Mouse (Mus musculus) adrenal gland, postnatal 10 days (tissue): ENCODE data around the gene Tssk1. TPM values are rescaled to one million over a fixed set of nuclear protein-coding genes. Genes with fewer than 3 reads are reported as not detected.
A peak's percentile ranks its signal among the peaks of the same experiment; 100 is the strongest.

Experiments used
- DNase-seq: peaks from one replicate; pipeline ENCODE4 v3.0.0; 2021; ENCODE audit warnings: mixed read lengths
- total RNA-seq, 2 experiments: library from RNA; stranded (reverse); gene quantifications; 2 replicates each; pipeline ENCODE4 v1.2.3; 2021

The Tssk1 gene
- total RNA-seq, 2 experiments from 2014 or later = 0.06 TPM; not detected in 1

- no peak for DNase-seq
Observed at GRCm38 (mm10) chr16:17898462-17898861, 4.4 kb downstream of the Tssk1 start, which contains the start of the genes Dgcr2 and Tssk2. Gene Dgcr2, minus strand, starts transcription at chr16:17898562. Gene Tssk2, plus strand, starts transcription at chr16:17898637.

GRCm38 (mm10) chr16:17911052-17911595 is 17.1 kb downstream of the Tssk1 start, which contains the start of gene Ess2:
Gene Ess2, minus strand, starts transcription at chr16:17911348.
- DNase-seq = peak; percentile 90

DNA sequence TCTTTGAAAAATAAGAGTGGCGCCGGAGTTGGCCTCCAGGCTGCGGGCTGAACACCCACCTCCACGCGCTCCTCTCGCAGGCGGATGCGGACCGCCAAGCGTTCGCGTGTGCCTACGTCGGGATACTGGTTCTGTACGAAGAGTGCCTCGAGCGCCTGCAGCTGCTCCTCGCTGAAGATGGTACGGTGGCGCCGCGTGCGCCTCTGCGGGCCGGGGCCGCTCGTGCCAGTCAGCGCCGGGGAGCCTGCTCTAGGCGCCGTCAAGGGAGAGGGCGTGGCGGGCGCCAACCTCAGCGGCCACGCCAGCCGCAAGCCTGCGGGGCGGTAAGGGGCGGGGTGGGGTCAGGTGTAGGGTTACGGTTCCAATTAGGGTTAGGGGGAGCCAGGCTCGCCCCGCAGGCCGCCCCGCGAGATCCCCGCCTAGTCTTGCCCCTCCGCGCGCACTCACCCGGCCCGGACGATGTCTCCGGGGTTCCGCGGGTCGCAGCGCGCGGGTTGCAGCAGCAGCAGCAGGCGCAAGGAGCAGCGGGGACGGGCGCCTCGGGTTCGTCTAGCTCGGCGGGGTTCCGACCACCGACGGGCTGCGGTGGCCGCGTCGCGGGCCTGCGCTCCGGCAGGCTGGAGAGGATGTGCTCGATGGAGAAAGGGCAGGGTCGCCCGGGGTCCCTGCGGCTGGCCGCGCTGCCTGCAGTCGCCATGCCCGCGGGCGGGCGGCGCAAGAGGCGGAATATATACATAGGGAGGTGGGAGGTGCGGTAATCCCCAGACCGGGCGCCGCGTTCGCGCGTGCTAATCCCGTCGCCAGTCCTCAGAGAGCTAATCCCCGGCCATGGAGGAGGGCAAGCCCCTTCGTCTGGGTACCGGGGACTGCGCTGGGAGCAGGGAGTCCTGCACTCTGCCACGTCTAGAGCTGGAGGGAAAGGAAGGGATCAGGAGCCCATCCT is 20.6 kb downstream of the Tssk1 start, which contains the start of gene Gsc2:
Gene Gsc2, minus strand, starts transcription at position 753 of the 943 bp plus-strand sequence.
- DNase-seq = peak; percentile 44

- no peak for DNase-seq
Observed at GRCm38 (mm10) chr16:17920586-17920985, 26.6 kb downstream of the Tssk1 start.

GRCm38 (mm10) chr16:17921325-17922162 is 27.5 kb downstream of the Tssk1 start:
- peak; percentile 97 for DNase-seq

GRCm38 (mm10) chr16:17922163-17922538 is 28.1 kb downstream of the Tssk1 start:
- DNase-seq = no peak

GRCm38 (mm10) chr16:17927351-17928082 is 33.5 kb downstream of the Tssk1 start:
- DNase-seq = peak; percentile 70

DNA sequence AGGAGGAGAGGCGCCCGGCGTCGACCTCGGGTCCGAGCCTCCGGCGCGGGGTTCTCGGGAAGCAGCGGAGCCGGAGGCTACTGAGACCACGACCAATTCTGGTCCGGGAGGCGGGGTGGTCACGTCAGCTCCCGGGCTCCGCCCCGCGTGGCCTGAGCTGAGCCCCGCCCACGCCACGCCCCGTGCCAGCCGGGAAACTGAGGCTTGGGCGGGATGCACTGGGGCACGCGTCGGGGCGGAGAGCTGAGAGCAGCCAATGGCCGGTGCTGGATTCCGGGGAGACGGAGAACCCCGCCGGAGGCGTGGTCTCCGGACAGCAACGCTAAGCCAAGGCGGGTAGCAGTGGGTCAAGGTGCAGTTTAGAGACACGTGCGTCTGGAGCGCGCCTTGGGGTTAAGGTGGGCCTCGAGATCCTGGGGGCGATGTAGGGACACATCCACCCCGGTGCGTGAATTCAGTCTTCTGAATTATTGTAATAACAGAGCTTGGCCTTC is 34.1 kb downstream of the Tssk1 start, which contains the start of gene Slc25a1:
Gene Slc25a1, minus strand, starts transcription at position 133 of the 494 bp plus-strand sequence.
- peak; percentile 89 for DNase-seq

DNA sequence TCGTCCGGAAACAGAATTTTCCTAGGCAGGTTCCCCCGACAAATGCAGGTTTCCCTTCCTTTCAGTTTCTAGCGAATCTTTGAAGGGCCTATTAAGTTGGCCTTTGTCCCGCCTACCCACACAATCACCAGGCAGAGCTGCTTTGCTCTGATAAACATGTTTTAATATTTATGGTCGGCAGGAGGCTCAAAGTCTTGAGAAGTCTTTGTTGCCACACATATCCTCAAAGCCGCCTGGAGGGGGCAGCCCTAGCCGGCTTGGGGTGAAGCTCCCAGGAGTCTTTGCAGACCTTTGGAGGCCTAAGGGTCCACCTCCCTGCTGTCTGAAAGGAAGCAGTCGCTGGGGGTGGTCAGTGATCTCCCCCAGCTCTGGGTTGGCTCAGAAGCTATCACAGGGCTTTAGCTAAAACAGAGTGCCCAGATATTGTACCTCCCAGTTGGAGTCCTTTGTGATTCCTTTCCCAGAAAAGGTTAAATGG is 34.6 kb downstream of the Tssk1 start:
- DNase-seq = peak; percentile 82

GRCm38 (mm10) chr16:17929211-17929610 is 35.2 kb downstream of the Tssk1 start:
- DNase-seq = no peak

DNA sequence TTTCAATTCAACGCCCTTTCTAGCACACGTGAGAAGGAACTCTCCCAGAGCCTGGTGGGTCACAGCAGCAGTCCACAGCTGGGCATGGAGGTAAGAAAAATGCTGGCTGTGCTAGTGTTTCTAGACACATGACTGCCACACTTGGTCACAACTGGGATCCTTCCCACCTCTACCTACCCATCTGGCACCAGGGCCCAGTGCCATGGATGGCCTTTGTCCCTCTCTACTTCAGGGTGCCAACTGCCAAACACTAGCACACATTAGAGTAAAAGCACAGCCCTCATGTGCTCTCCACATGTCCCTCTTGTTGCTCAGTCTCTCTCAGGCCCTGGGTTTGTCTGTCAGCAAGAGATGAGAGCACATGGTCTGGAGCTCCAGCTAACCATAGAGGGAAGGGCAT is 35.6 kb downstream of the Tssk1 start:
- DNase-seq = no peak

DNA sequence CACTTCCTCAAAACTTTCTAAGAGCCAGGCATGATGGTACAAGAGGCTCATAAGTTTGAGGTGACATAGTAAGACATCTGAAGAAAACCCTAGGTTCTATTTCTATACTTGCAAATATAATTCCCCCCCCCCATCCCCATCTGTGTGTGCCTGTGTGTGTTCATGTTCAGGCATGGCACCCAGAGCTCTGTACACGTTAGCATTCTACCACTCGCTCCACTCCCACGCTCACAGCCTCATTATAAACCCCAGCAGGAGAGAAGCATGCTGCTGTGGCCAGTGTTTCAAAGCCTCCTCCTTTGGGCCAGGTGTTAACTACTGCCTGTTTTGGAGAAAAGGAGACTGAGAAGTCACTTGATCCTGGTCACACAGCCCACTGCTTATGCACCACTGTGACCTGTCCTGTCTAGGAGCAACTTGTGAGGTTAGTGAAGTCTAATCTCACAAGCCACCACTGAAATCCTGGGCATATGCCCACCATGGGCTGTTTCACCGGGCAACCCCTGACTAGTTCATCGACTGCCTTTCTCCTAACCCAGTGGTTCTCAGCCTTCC is 38.0 kb downstream of the Tssk1 start:
- DNase-seq = no peak

DNA sequence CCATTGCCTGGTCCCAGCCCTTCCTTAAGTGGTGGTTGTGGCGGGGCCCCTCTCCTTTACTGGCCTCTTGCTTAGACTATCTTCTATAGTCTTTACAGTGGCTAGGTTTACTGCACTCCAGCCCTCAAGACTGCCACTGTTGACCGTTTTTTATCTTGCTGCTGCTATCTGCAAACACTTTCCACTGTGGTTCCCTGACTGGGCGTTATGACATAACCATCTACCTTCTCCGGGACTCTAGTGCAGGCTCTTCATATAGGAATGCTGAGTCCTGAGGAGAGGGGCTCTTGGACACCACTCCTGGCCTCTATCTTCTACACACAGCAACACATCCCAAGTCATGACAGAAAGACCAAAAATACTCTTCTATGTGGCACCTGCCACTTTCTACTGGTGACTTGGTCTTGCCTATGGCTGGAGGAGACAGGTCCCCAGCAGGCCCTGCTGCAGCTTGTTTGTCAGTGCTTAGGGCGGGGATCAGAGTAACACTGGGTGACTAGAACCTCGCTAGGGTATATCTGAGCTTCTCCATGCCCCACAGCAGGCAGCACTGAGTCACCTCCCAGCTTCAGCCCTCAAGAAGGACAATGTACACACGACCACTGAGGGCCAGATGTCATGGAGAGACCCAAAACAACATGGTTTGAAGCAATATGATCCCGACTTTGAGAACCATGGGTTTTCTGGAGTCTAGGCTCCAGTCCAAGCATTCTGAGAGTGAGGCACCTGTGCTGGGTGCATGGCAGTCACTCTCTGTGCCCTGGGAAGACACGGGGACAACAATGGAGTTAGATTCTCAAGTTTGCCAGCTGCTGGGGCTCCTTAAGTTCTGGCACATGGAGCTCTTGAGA is 39.8 kb downstream of the Tssk1 start:
- DNase-seq = no peak

GRCm38 (mm10) chr16:17934445-17934910 is 40.5 kb downstream of the Tssk1 start:
- peak; percentile 62 for DNase-seq

- peak; percentile 58 for DNase-seq
Observed at GRCm38 (mm10) chr16:17936776-17937175, 42.8 kb downstream of the Tssk1 start.

GRCm38 (mm10) chr16:17938187-17938586 is 44.2 kb downstream of the Tssk1 start:
- no peak for DNase-seq

GRCm38 (mm10) chr16:17938821-17939220 is 44.8 kb downstream of the Tssk1 start:
- DNase-seq = peak; percentile 82

DNA sequence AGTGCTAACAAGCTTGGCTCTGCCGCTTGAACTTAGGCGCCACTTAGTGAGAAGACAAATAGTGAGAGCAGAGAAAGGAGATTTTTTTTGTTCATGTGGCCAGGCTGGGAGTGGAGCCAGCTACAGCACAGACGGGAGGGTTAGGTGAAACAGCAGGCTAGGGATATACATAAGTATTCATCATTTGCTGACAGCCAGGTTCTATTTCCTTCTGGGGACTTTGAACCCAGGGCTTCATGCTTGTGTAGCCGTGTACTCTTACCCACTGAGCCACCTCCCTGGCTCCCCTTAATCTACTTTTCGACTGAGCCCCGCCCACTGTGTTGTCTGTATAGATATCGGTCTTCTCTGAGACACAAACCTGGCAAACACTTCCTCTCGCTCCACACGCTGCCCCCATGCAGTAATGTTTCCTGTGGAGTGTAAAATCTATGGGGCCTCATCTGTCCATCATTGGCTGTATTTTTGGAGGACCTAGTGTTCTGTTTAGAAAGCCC is 45.3 kb downstream of the Tssk1 start:
- no peak for DNase-seq

- DNase-seq = no peak
Observed at GRCm38 (mm10) chr16:17943466-17943865, 49.4 kb downstream of the Tssk1 start.
